Mouse (Mus musculus) embryo, embryonic 11.5 days (tissue): ENCODE measurements around the gene Eml1.

ENCODE experiments used
- DNase-seq: peaks from one replicate; pipeline ENCODE4 v3.0.0-alpha.2; 2012; ENCODE audit warnings: low read depth, low spot score

The Eml1 gene

GRCm38 (mm10) chr12:108370596-108371428 is at the start of gene Eml1:
TSS of gene Eml1 (plus strand) at chr12:108370957.
- no peak for DNase-seq

- DNase-seq, result no peak
These were observed 44.4 kb upstream of the Eml1 start for GRCm38 (mm10) chr12:108326401-108326800.

GRCm38 (mm10) chr12:108327889-108328491 is 42.8 kb upstream of the Eml1 start:
- no peak for DNase-seq

GRCm38 (mm10) chr12:108333056-108333455 is 37.7 kb upstream of the Eml1 start:
- peak; percentile 68 for DNase-seq

- no peak for DNase-seq
These were observed 37.3 kb upstream of the Eml1 start for GRCm38 (mm10) chr12:108333481-108333882.

GRCm38 (mm10) chr12:108333895-108334445 is 36.8 kb upstream of the Eml1 start, which contains the start of gene Cyp46a1:
TSS of gene Cyp46a1 (plus strand) at chr12:108334381.
- DNase-seq, result peak; percentile 99

- no peak for DNase-seq
These were observed 36.2 kb upstream of the Eml1 start for GRCm38 (mm10) chr12:108334529-108334928.

- no peak for DNase-seq
These were observed 32.1 kb upstream of the Eml1 start for GRCm38 (mm10) chr12:108338572-108339190.

GRCm38 (mm10) chr12:108348151-108348550 is 22.6 kb upstream of the Eml1 start:
- no peak for DNase-seq

- DNase-seq, result no peak
These were observed 21.7 kb upstream of the Eml1 start for GRCm38 (mm10) chr12:108349026-108349425.

- no peak for DNase-seq
These were observed 19.8 kb upstream of the Eml1 start for GRCm38 (mm10) chr12:108350931-108351330.

- no peak for DNase-seq
These were observed 18.2 kb upstream of the Eml1 start for GRCm38 (mm10) chr12:108352371-108353136.

GRCm38 (mm10) chr12:108354284-108354683 is 16.5 kb upstream of the Eml1 start:
- DNase-seq, result no peak

GRCm38 (mm10) chr12:108355271-108355670 is 15.5 kb upstream of the Eml1 start:
- DNase-seq, result no peak

GRCm38 (mm10) chr12:108355986-108356385 is 14.8 kb upstream of the Eml1 start:
- DNase-seq, result no peak

GRCm38 (mm10) chr12:108363796-108364195 is 7.0 kb upstream of the Eml1 start:
- peak; percentile 71 for DNase-seq

- no peak for DNase-seq
These were observed 5.4 kb upstream of the Eml1 start for GRCm38 (mm10) chr12:108365340-108365739.

- DNase-seq, result no peak
These were observed 4.9 kb upstream of the Eml1 start for GRCm38 (mm10) chr12:108365868-108366267.

- DNase-seq, result no peak
These were observed 2.8 kb upstream of the Eml1 start for GRCm38 (mm10) chr12:108367909-108368308.

GRCm38 (mm10) chr12:108368921-108369320 is 1.8 kb upstream of the Eml1 start:
- DNase-seq, result no peak

- no peak for DNase-seq
These were observed 640 bp downstream of the Eml1 start for GRCm38 (mm10) chr12:108371429-108371765.

- no peak for DNase-seq
These were observed 1.5 kb downstream of the Eml1 start for GRCm38 (mm10) chr12:108372241-108372640.
